Mouse (Mus musculus): ENCODE data around the gene Pspn. TPM values are rescaled to one million over a fixed set of nuclear protein-coding genes. Genes with fewer than 3 reads are reported as not detected.

Gene Pspn
- polyA plus RNA-seq, 1 experiment from 2014 or later = not detected

GRCm38 (mm10) chr17:56973956-56974707 is 25.7 kb downstream of the Pspn start:
- Histone ChIP-seq H3K27ac (ENCODE audit: low read length) (no peak overlapping the region), H3K9me3 (ENCODE audit: control insufficient read depth, low read length) (no peaks in the 10 kb centered on the region), H3K4me2 (ENCODE audit: low read depth, low read length) (no peak overlapping the region), H3K4me1 (replicated peaks; ENCODE audit: control insufficient read depth, insufficient read depth, low read length) (no peaks in the 10 kb centered on the region), H3K4me3 (ENCODE audit: low read length) (no peak overlapping the region), H3K36me3 (ENCODE audit: control insufficient read depth, insufficient read depth, low read length) (no peaks in the 10 kb centered on the region), H3K9ac (ENCODE audit: low read length) (no peak overlapping the region), H3K27me3 (ENCODE audit: control insufficient read depth, insufficient read depth, low read depth, low read length) (no peaks in the 10 kb centered on the region; the same call in 1 of the 2 replicates)
- WGBS = 58% methylated on average over 13 of the region's 14 CpGs
- no peak for ATAC-seq (ENCODE audit: low read depth)

- Histone ChIP-seq H3K4me3 (ENCODE audit: low read length) (no peak overlapping the region), H3K4me2 (ENCODE audit: low read depth, low read length) (no peak overlapping the region), H3K9me3 (ENCODE audit: control insufficient read depth, low read length) (no peaks in the 10 kb centered on the region), H3K9ac (ENCODE audit: low read length) (no peak overlapping the region), H3K27me3 (ENCODE audit: control insufficient read depth, insufficient read depth, low read depth, low read length) (no peaks in the 10 kb centered on the region; the same call in 1 of the 2 replicates), H3K36me3 (ENCODE audit: control insufficient read depth, insufficient read depth, low read length) (no peaks in the 10 kb centered on the region), H3K4me1 (replicated peaks; ENCODE audit: control insufficient read depth, insufficient read depth, low read length) (no peaks in the 10 kb centered on the region), H3K27ac (ENCODE audit: low read length) (no peak overlapping the region)
- ATAC-seq (ENCODE audit: low read depth) = no peak
- WGBS = 57% methylated on average over 5 of the region's 5 CpGs
Observed at GRCm38 (mm10) chr17:56970081-56970480, 29.7 kb downstream of the Pspn start.

- Histone ChIP-seq H3K27ac (ENCODE audit: low read length) (no peak overlapping the region), H3K4me2 (ENCODE audit: low read depth, low read length) (no peak overlapping the region), H3K4me1 (replicated peaks; ENCODE audit: control insufficient read depth, insufficient read depth, low read length) (no peaks in the 10 kb centered on the region), H3K27me3 (ENCODE audit: control insufficient read depth, insufficient read depth, low read depth, low read length) (no peaks in the 10 kb centered on the region; the same call in 1 of the 2 replicates), H3K36me3 (ENCODE audit: control insufficient read depth, insufficient read depth, low read length) (no peaks in the 10 kb centered on the region), H3K4me3 (ENCODE audit: low read length) (no peak overlapping the region), H3K9ac (ENCODE audit: low read length) (no peak overlapping the region), H3K9me3 (ENCODE audit: control insufficient read depth, low read length) (no peaks in the 10 kb centered on the region)
- WGBS = 45% methylated on average over 3 of the region's 3 CpGs
- ATAC-seq (ENCODE audit: low read depth) = no peak
Observed at GRCm38 (mm10) chr17:56969321-56969720, 30.5 kb downstream of the Pspn start.

- no peak overlapping the region for H3K4me3 ChIP-seq (ENCODE audit: low read length)
- no peaks in the 10 kb centered on the region for H3K4me1 ChIP-seq (replicated peaks; ENCODE audit: control insufficient read depth, insufficient read depth, low read length)
- no peak overlapping the region for H3K27ac ChIP-seq (ENCODE audit: low read length)
- WGBS = 65% methylated on average over 6 of the region's 6 CpGs
- H3K4me2 ChIP-seq (ENCODE audit: low read depth, low read length) = no peak overlapping the region
- no peaks in the 10 kb centered on the region; the same call in 1 of the 2 replicates for H3K27me3 ChIP-seq (ENCODE audit: control insufficient read depth, insufficient read depth, low read depth, low read length)
- ATAC-seq (ENCODE audit: low read depth) = no peak
- no peaks in the 10 kb centered on the region for H3K9me3 ChIP-seq (ENCODE audit: control insufficient read depth, low read length)
- no peaks in the 10 kb centered on the region for H3K36me3 ChIP-seq (ENCODE audit: control insufficient read depth, insufficient read depth, low read length)
- no peak overlapping the region for H3K9ac ChIP-seq (ENCODE audit: low read length)
Observed at GRCm38 (mm10) chr17:56963646-56964045, 36.2 kb downstream of the Pspn start.

- Histone ChIP-seq H3K27ac (ENCODE audit: low read length) (no peak overlapping the region), H3K36me3 (ENCODE audit: control insufficient read depth, insufficient read depth, low read length) (no peaks in the 10 kb centered on the region), H3K9me3 (ENCODE audit: control insufficient read depth, low read length) (no peaks in the 10 kb centered on the region), H3K27me3 (ENCODE audit: control insufficient read depth, insufficient read depth, low read depth, low read length) (no peaks in the 10 kb centered on the region), H3K4me2 (ENCODE audit: low read depth, low read length) (no peak overlapping the region), H3K4me3 (ENCODE audit: low read length) (no peak overlapping the region), H3K9ac (ENCODE audit: low read length) (no peak overlapping the region), H3K4me1 (replicated peaks; ENCODE audit: control insufficient read depth, insufficient read depth, low read length) (peaks cover 3% of the 10 kb centered on the region; the same call in 1 of the 2 replicates)
- 74% methylated on average over 5 of the region's 5 CpGs for whole genome bisulfite sequencing
- ATAC-seq (ENCODE audit: low read depth) = no peak
Observed at GRCm38 (mm10) chr17:56962642-56963405, 37.0 kb downstream of the Pspn start.

GRCm38 (mm10) chr17:56961880-56962279 is 37.9 kb downstream of the Pspn start:
- Histone ChIP-seq H3K27me3 (ENCODE audit: control insufficient read depth, insufficient read depth, low read depth, low read length) (no peaks in the 10 kb centered on the region), H3K36me3 (ENCODE audit: control insufficient read depth, insufficient read depth, low read length) (no peaks in the 10 kb centered on the region), H3K4me2 (ENCODE audit: low read depth, low read length) (no peak overlapping the region), H3K9ac (ENCODE audit: low read length) (no peak overlapping the region), H3K9me3 (ENCODE audit: control insufficient read depth, low read length) (no peaks in the 10 kb centered on the region), H3K4me3 (ENCODE audit: low read length) (no peak overlapping the region), H3K27ac (ENCODE audit: low read length) (no peak overlapping the region), H3K4me1 (replicated peaks; ENCODE audit: control insufficient read depth, insufficient read depth, low read length) (peaks cover 3% of the 10 kb centered on the region; the same call in 1 of the 2 replicates)
- WGBS = 81% methylated on average over 4 of the region's 4 CpGs
- no peak for ATAC-seq (ENCODE audit: low read depth)

GRCm38 (mm10) chr17:56958667-56959066 is 41.2 kb downstream of the Pspn start:
- peaks cover 3% of the 10 kb centered on the region; the same call in 1 of the 2 replicates for H3K4me1 ChIP-seq (replicated peaks; ENCODE audit: control insufficient read depth, insufficient read depth, low read length)
- H3K4me2 ChIP-seq (ENCODE audit: low read depth, low read length) = no peak overlapping the region
- WGBS = 59% methylated on average over 4 of the region's 4 CpGs
- H3K4me3 ChIP-seq (ENCODE audit: low read length) = no peak overlapping the region
- ATAC-seq (ENCODE audit: low read depth) = no peak
- no peaks in the 10 kb centered on the region for H3K27me3 ChIP-seq (ENCODE audit: control insufficient read depth, insufficient read depth, low read depth, low read length)
- no peak overlapping the region for H3K9ac ChIP-seq (ENCODE audit: low read length)
- H3K27ac ChIP-seq (ENCODE audit: low read length) = no peak overlapping the region
- no peaks in the 10 kb centered on the region for H3K36me3 ChIP-seq (ENCODE audit: control insufficient read depth, insufficient read depth, low read length)
- no peaks in the 10 kb centered on the region for H3K9me3 ChIP-seq (ENCODE audit: control insufficient read depth, low read length)

- peak; percentile 85 for ATAC-seq (ENCODE audit: low read depth)
- Histone ChIP-seq H3K9ac (ENCODE audit: low read length) (no peak overlapping the region), H3K4me3 (ENCODE audit: low read length) (no peak overlapping the region), H3K4me2 (ENCODE audit: low read depth, low read length) (peak overlapping the region; percentile 24; the same call in 1 of the 2 replicates), H3K9me3 (ENCODE audit: control insufficient read depth, low read length) (no peaks in the 10 kb centered on the region), H3K27me3 (ENCODE audit: control insufficient read depth, insufficient read depth, low read depth, low read length) (no peaks in the 10 kb centered on the region), H3K27ac (ENCODE audit: low read length) (no peak overlapping the region), H3K36me3 (ENCODE audit: control insufficient read depth, insufficient read depth, low read length) (no peaks in the 10 kb centered on the region), H3K4me1 (replicated peaks; ENCODE audit: control insufficient read depth, insufficient read depth, low read length) (peaks cover 3% of the 10 kb centered on the region; the same call in 1 of the 2 replicates)
- WGBS = 16% methylated on average over 11 of the region's 11 CpGs
Observed at GRCm38 (mm10) chr17:56957763-56958429, 41.9 kb downstream of the Pspn start.

GRCm38 (mm10) chr17:56954871-56955270 is 44.9 kb downstream of the Pspn start:
- no peak for ATAC-seq (ENCODE audit: low read depth)
- Histone ChIP-seq H3K27ac (ENCODE audit: low read length) (no peak overlapping the region), H3K9me3 (ENCODE audit: control insufficient read depth, low read length) (no peaks in the 10 kb centered on the region), H3K27me3 (ENCODE audit: control insufficient read depth, insufficient read depth, low read depth, low read length) (no peaks in the 10 kb centered on the region), H3K36me3 (ENCODE audit: control insufficient read depth, insufficient read depth, low read length) (no peaks in the 10 kb centered on the region), H3K4me2 (ENCODE audit: low read depth, low read length) (no peak overlapping the region), H3K9ac (ENCODE audit: low read length) (no peak overlapping the region), H3K4me3 (ENCODE audit: low read length) (no peak overlapping the region), H3K4me1 (replicated peaks; ENCODE audit: control insufficient read depth, insufficient read depth, low read length) (peaks cover 3% of the 10 kb centered on the region; the same call in 1 of the 2 replicates)
- 75% methylated on average over 7 of the region's 7 CpGs for WGBS

Data from lung, embryonic 16.5 days (tissue).